Mouse (Mus musculus) gastrocnemius, postnatal 25 days (tissue): ENCODE data around the gene Gm13276. TPM values are rescaled to one million over a fixed set of nuclear protein-coding genes. Genes with fewer than 3 reads are reported as not detected.
A peak's percentile ranks its signal among the peaks of the same experiment; 100 is the strongest.
"Not testable (repeated sequence)": the region's sequence is repeated elsewhere in the genome, so short reads cannot be mapped to it uniquely, and the experiment has no call there.

Experiments
- DNase-seq: peaks from one replicate; pipeline ENCODE4 v3.0.0; 2022
- total RNA-seq, 2 experiments: library from RNA; stranded (reverse); gene quantifications; 1 replicate in 1 of 2; 2 replicates in 1 of 2; pipeline ENCODE4 v1.2.3; 2021

Gene Gm13276
- total RNA-seq, 2 experiments from 2014 or later: not detected

DNA sequence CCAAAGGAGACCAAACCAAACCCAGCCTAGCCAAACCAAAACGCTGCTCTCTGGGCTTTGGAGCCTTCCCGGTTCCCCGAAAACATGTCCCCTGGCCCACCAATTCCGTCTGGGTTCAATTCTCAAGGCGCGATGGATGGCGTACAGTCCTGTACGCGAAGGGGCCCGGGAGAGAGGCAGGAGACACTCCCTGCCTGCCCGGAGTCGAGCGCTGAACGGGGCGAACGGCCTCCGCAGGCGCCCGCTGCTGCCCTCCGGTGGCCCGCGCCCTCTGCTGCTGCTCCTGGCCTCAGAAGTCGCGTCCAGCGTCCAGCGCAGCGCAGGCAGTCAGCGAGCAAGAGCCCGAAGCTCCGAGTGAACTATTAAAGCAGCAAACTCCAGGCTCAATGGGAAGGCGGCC, 3.2 kb upstream of the Gm13276 start:
- not testable (repeated sequence) for DNase-seq

GRCm38 (mm10) chr4:88788402-88788801, 2.9 kb downstream of the Gm13276 start, which contains the start of gene Gm13277:
Gene Gm13277 (plus strand): TSS chr4:88788632.
- DNase-seq: peak; percentile 68

DNA sequence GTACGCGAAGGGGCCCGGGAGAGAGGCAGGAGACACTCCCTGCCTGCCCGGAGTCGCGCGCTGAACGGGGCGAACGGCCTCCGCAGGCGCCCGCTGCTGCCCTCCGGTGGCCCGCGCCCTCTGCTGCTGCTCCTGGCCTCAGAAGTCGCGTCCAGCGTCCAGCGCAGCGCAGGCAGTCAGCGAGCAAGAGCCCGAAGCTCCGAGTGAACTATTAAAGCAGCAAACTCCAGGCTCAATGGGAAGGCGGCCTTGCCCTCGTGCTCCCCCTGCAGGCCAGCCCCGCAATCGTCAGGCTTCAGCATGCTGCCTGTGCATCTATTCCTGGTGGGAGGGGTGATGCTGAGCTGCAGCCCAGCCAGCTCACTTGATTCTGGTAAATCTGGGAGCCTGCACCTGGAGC, 5.7 kb downstream of the Gm13276 start, which contains the start of gene Gm13278:
TSS of gene Gm13278 (plus strand) at position 301 of the 400 bp plus-strand sequence.
- DNase-seq: not testable (repeated sequence)

DNA sequence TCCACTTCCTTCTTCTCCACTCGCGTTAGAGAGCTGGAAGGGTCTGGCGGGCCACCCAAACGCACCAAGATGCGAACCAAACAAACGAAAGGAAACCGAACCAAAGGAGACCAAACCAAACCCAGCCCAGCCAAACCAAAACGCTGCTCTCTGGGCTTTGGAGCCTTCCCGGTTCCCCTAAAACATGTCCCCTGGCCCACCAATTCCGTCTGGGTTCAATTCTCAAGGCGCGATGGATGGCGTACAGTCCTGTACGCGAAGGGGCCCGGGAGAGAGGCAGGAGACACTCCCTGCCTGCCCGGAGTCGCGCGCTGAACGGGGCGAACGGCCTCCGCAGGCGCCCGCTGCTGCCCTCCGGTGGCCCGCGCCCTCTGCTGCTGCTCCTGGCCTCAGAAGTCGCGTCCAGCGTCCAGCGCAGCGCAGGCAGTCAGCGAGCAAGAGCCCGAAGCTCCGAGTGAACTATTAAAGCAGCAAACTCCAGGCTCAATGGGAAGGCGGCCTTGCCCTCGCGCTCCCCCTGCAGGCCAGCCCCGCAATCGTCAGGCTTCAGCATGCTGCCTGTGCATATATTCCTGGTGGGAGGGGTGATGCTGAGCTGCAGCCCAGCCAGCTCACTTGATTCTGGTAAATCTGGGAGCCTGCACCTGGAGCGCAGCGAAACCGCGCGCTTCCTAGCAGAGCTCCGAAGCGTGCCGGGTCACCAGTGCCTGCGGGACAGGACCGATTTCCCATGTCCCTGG, 8.6 kb downstream of the Gm13276 start, which contains the start of gene Gm13275:
TSS of gene Gm13275 (plus strand) at position 552 of the 740 bp plus-strand sequence.
- peak; percentile 39 for DNase-seq

- not testable (repeated sequence) for DNase-seq
Measured at GRCm38 (mm10) chr4:88797097-88797496, 11.6 kb downstream of the Gm13276 start, which contains the start of gene Gm13279. Gene Gm13279 (plus strand): TSS chr4:88797397.

GRCm38 (mm10) chr4:88799365-88799764, 13.9 kb downstream of the Gm13276 start, which contains the start of gene Gm13285:
Gene Gm13285 (plus strand): TSS chr4:88799665.
- DNase-seq: not testable (repeated sequence)

GRCm38 (mm10) chr4:88802954-88803353, 17.4 kb downstream of the Gm13276 start, which contains the start of gene Gm13287:
Gene Gm13287 (plus strand): TSS chr4:88803254.
- not testable (repeated sequence) for DNase-seq

DNA sequence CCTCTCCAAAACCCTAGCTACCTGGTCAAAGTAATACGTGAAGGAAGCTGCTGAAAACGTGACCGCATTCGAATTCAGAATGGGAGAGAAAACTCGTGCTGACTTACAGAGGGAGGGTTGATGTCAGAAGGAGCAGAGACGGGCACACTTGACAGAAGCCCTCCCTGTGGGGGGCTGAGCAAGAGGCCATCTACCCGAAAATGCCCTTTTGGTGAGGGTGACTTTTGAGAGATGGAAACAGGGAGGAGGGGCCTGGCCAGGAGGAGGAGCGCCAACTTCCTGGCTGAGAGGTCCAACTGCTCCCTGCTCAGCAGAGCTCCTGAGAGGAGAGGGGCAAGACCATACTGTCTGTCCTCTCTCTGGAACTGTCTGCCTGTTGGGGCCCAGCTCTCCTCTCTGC, 19.7 kb downstream of the Gm13276 start, which contains the start of gene Gm13288:
TSS of gene Gm13288 (plus strand) at position 301 of the 400 bp plus-strand sequence.
- not testable (repeated sequence) for DNase-seq

- DNase-seq: peak; percentile 9
Measured at GRCm38 (mm10) chr4:88805761-88806160, 20.3 kb downstream of the Gm13276 start.

- no peak for DNase-seq
Measured at GRCm38 (mm10) chr4:88815928-88816327, 30.4 kb downstream of the Gm13276 start, which contains the start of gene Ifna7. Gene Ifna7 (plus strand): TSS chr4:88816228.

DNA sequence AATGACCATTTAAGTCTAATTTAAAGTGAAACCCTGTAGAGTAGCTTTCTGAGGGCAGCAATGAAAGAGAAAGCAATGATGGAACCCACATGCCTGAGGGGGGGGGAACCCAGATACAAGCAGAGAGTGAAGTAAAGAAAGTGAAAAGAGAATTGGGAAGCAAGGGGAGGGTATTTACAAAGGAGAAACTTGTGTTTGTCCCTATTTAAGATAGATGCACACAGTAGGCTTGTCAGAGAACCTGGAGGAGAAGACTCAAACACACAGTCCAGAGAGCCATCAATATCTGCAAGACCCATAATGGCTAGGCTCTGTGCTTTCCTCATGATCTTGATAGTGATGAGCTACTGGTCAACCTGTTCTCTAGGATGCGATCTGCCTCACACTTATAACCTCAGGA, 34.1 kb downstream of the Gm13276 start, which contains the start of gene Ifna11:
TSS of gene Ifna11 (plus strand) at position 301 of the 400 bp plus-strand sequence.
- DNase-seq: no peak

DNA sequence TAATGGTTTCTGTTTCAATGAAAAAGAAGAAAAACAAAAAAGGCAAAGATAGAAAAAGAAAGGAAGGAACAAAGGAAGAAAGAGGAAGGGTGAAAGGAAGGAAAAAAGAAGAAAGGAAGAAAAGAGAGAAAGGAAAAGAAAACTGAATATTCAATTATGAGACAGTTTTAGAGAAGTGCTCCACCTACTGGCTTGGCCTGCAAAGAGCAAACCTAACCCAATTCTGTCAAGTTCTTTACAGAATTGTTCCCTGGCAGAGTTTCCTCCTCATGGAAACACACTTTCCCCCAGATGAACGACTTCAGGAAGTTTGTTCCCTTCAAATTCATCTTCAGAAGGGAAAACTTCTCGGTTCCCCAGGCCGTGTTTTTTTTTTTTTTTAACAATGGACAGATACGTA, 37.5 kb downstream of the Gm13276 start:
- DNase-seq: no peak

- DNase-seq: not testable (repeated sequence)
Measured at GRCm38 (mm10) chr4:88827116-88827515, 41.6 kb downstream of the Gm13276 start, which contains the start of gene Ifna6. Gene Ifna6 (plus strand): TSS chr4:88827416.

- no peak for DNase-seq
Measured at GRCm38 (mm10) chr4:88830523-88830922, 45.0 kb downstream of the Gm13276 start.

GRCm38 (mm10) chr4:88835225-88835624, 49.7 kb downstream of the Gm13276 start, which contains the start of gene Ifna5:
Gene Ifna5 (plus strand): TSS chr4:88835525.
- not testable (repeated sequence) for DNase-seq

Other genes with a start within 250 kb of the Gm13276 start
- gene Ifna15, start 227.5 kb upstream of the Gm13276 start, total RNA-seq: not detected
- gene Ifna14, start 213.9 kb upstream of the Gm13276 start, total RNA-seq: not detected
- not detected for gene Ifna9, start 193.3 kb upstream of the Gm13276 start, total RNA-seq
- gene Ifna12, start 182.3 kb upstream of the Gm13276 start, total RNA-seq: not detected
- not detected for gene C87499, start 151.3 kb upstream of the Gm13276 start, total RNA-seq
- gene Ifna13, start 141.2 kb upstream of the Gm13276 start, total RNA-seq: not detected
- gene Ifna16, start 108.8 kb upstream of the Gm13276 start, total RNA-seq: not detected
- gene Ifna2, start 101.8 kb upstream of the Gm13276 start, total RNA-seq: not detected
- gene Ifnab, start 94.3 kb upstream of the Gm13276 start, total RNA-seq: not detected
- gene Gm26566, start 63.9 kb upstream of the Gm13276 start, total RNA-seq: under 1 TPM; 0.26 to 0.43 TPM
- gene Klhl9, start 63.2 kb upstream of the Gm13276 start, total RNA-seq: 10 to 100 TPM; 45.1 to 47.2 TPM
- not detected for gene Gm13271, start 30.8 kb upstream of the Gm13276 start, total RNA-seq
- not detected for gene Gm13283, start 25.6 kb upstream of the Gm13276 start, total RNA-seq
- gene Gm13290, start 11.9 kb upstream of the Gm13276 start, total RNA-seq: not detected
- gene Gm13289, start 8.8 kb upstream of the Gm13276 start, total RNA-seq: not detected
- gene Gm13272, start 5.9 kb upstream of the Gm13276 start, total RNA-seq: not detected
- not detected for gene Ifnz, start 3.6 kb upstream of the Gm13276 start, total RNA-seq
- not detected for gene Gm13277, start 2.9 kb downstream of the Gm13276 start, total RNA-seq
- gene Gm13278, start 5.8 kb downstream of the Gm13276 start, total RNA-seq: not detected
- not detected for gene Gm13275, start 8.8 kb downstream of the Gm13276 start, total RNA-seq
- not detected for gene Gm13279, start 11.7 kb downstream of the Gm13276 start, total RNA-seq
- not detected for gene Gm13285, start 14.0 kb downstream of the Gm13276 start, total RNA-seq
- gene Gm13287, start 17.5 kb downstream of the Gm13276 start, total RNA-seq: not detected
- not detected for gene Gm13288, start 19.8 kb downstream of the Gm13276 start, total RNA-seq
- gene Ifna7, start 30.5 kb downstream of the Gm13276 start, total RNA-seq: not detected
- gene Ifna11, start 34.2 kb downstream of the Gm13276 start, total RNA-seq: not detected
- gene Ifna6, start 41.7 kb downstream of the Gm13276 start, total RNA-seq: not detected
- not detected for gene Ifna5, start 49.8 kb downstream of the Gm13276 start, total RNA-seq
- gene Ifna4, start 56.2 kb downstream of the Gm13276 start, total RNA-seq: not detected
- gene Ifna1, start 64.4 kb downstream of the Gm13276 start, total RNA-seq: not detected
- not detected for gene Ifne, start 94.5 kb downstream of the Gm13276 start, total RNA-seq